Mouse (Mus musculus) embryonic facial prominence, embryonic 14.5 days (tissue): ENCODE measurements at regions not wholly inside any gene's neighbourhood (a gene's known extent, or its start where the extent isn't known, plus 50 kb on each side); places are given as distances from the start of the nearest gene placed in this dataset.

Experiments
- ATAC-seq: fragments of 200-750 bp; cut with Nextera tagmentation; 2 replicates; pipeline ENCODE4 v1.8.0; 2017; ENCODE audit warnings: low read depth, moderate number of reproducible peaks, moderate TSS enrichment
- DNase-seq: peaks from one replicate; pipeline ENCODE4 v3.0.0-alpha.2; 2015; ENCODE audit warnings: low spot score
- H3K27ac ChIP-seq: fragments of 300-500 bp; sonication (generic); replicated peaks from 2 replicates; pipeline ENCODE4 v1.5.1; 2014; ENCODE audit warnings: low read depth, mild to moderate bottlenecking, low read length, moderate library complexity
- H3K27me3 ChIP-seq: fragments of 300-500 bp; sonication (generic); replicated peaks from 2 replicates; pipeline ENCODE4 v1.6.1; 2014; ENCODE audit warnings: low read length; ENCODE audit not compliant: control insufficient read depth, insufficient read depth
- H3K36me3 ChIP-seq: fragments of 300-500 bp; sonication (generic); 2 replicates; pipeline ENCODE4 v1.6.1; 2014; ENCODE audit warnings: low read length, mixed read lengths; ENCODE audit not compliant: control insufficient read depth, insufficient read depth
- H3K4me1 ChIP-seq: fragments of 300-500 bp; sonication (generic); 2 replicates; pipeline ENCODE4 v1.6.1; 2014; ENCODE audit warnings: antibody characterized with exemption, low read length; ENCODE audit not compliant: control insufficient read depth, insufficient read depth
- H3K4me2 ChIP-seq: fragments of 300-500 bp; sonication (generic); 2 replicates; pipeline ENCODE4 v1.6.1; 2014; ENCODE audit warnings: low read depth, mild to moderate bottlenecking, low read length, moderate library complexity, mixed read lengths
- H3K4me3 ChIP-seq: fragments of 300-500 bp; sonication (generic); 2 replicates; pipeline ENCODE4 v1.5.1; 2014; ENCODE audit warnings: low read depth, mild to moderate bottlenecking, low read length
- H3K9ac ChIP-seq: fragments of 300-500 bp; sonication (generic); 2 replicates; pipeline ENCODE4 v1.6.1; 2014; ENCODE audit warnings: low read depth, mild to moderate bottlenecking, low read length, moderate library complexity, mixed read lengths
- H3K9me3 ChIP-seq: fragments of 300-500 bp; sonication (generic); 2 replicates; pipeline ENCODE4 v1.6.1; 2016; ENCODE audit warnings: low read length; ENCODE audit not compliant: control insufficient read depth
- WGBS: fragments of 180-500 bp; shearing (Covaris S2); extraction: QIAGEN DNeasy Blood & Tissue Kit; methylation state at CpG from one replicate; pipeline ENCODE4 v1.1.7; 2014; 5-methylcytosine and 5-hydroxymethylcytosine counted together

- no peak overlapping the region for H3K9ac ChIP-seq
- H3K4me3 ChIP-seq: no peak overlapping the region
- H3K4me2 ChIP-seq: no peak overlapping the region
- 61% methylated on average over 1 of the region's 1 CpGs for WGBS
- DNase-seq: no peak
- H3K9me3 ChIP-seq: peaks cover 2% of the 10 kb centered on the region; the same call in 1 of the 2 replicates
- no peak for ATAC-seq
- H3K27ac ChIP-seq: no peak overlapping the region
- no peaks in the 10 kb centered on the region for H3K36me3 ChIP-seq
- H3K27me3 ChIP-seq: no peaks in the 10 kb centered on the region
- peaks cover 20% of the 10 kb centered on the region for H3K4me1 ChIP-seq
Measured at GRCm38 (mm10) chr5:118351301-118351700, 106.3 kb downstream of the 2410131K14Rik start.

- H3K9ac ChIP-seq: no peak overlapping the region
- 94% methylated on average over 4 of the region's 4 CpGs for WGBS
- H3K27me3 ChIP-seq: no peaks in the 10 kb centered on the region
- no peak overlapping the region for H3K4me2 ChIP-seq
- no peaks in the 10 kb centered on the region for H3K36me3 ChIP-seq
- ATAC-seq: no peak
- peaks cover 20% of the 10 kb centered on the region for H3K4me1 ChIP-seq
- no peak overlapping the region for H3K4me3 ChIP-seq
- DNase-seq: no peak
- no peak overlapping the region for H3K27ac ChIP-seq
- peaks cover 2% of the 10 kb centered on the region; the same call in 1 of the 2 replicates for H3K9me3 ChIP-seq
Measured at GRCm38 (mm10) chr5:118352142-118352541, 107.1 kb downstream of the 2410131K14Rik start.

- Histone ChIP-seq H3K4me2 (no peak overlapping the region), H3K4me1 (peaks cover 20% of the 10 kb centered on the region), H3K27me3 (no peaks in the 10 kb centered on the region), H3K27ac (no peak overlapping the region), H3K4me3 (no peak overlapping the region), H3K9me3 (peaks cover 2% of the 10 kb centered on the region; the same call in 1 of the 2 replicates), H3K9ac (no peak overlapping the region), H3K36me3 (no peaks in the 10 kb centered on the region)
- DNase-seq (no peak), ATAC-seq (no peak)
- WGBS: 39% methylated on average over 6 of the region's 6 CpGs
Measured at GRCm38 (mm10) chr5:118353061-118353460, 108.0 kb downstream of the 2410131K14Rik start.

GRCm38 (mm10) chr5:118353689-118354088, 108.7 kb downstream of the 2410131K14Rik start:
- Histone ChIP-seq H3K9me3 (peaks cover 2% of the 10 kb centered on the region; the same call in 1 of the 2 replicates), H3K4me3 (no peak overlapping the region), H3K4me1 (peaks cover 20% of the 10 kb centered on the region), H3K4me2 (peak overlapping the region; percentile 19), H3K27ac (peak overlapping the region; percentile 24; the same call in 1 of the 2 replicates), H3K9ac (no peak overlapping the region), H3K27me3 (no peaks in the 10 kb centered on the region), H3K36me3 (no peaks in the 10 kb centered on the region)
- ATAC-seq: no peak
- WGBS: 16% methylated on average over 9 of the region's 9 CpGs
- DNase-seq: peak; percentile 61

GRCm38 (mm10) chr5:118354127-118354526, 109.1 kb downstream of the 2410131K14Rik start:
- ATAC-seq (no peak), DNase-seq (peak; percentile 44)
- Histone ChIP-seq H3K4me1 (peaks cover 20% of the 10 kb centered on the region), H3K4me3 (no peak overlapping the region), H3K4me2 (peak overlapping the region; percentile 19; the same call in 1 of the 2 replicates), H3K27me3 (no peaks in the 10 kb centered on the region), H3K9me3 (peaks cover 2% of the 10 kb centered on the region; the same call in 1 of the 2 replicates), H3K9ac (no peak overlapping the region), H3K36me3 (no peaks in the 10 kb centered on the region), H3K27ac (0 out of 2 replicates have a peak overlapping the region, but pooled peaks have one; percentile 61)
- 6% methylated on average over 5 of the region's 5 CpGs for WGBS

- no peak for ATAC-seq
- no peak overlapping the region for H3K9ac ChIP-seq
- peaks cover 2% of the 10 kb centered on the region; the same call in 1 of the 2 replicates for H3K9me3 ChIP-seq
- no peak overlapping the region for H3K4me2 ChIP-seq
- no peaks in the 10 kb centered on the region for H3K27me3 ChIP-seq
- DNase-seq: no peak
- H3K36me3 ChIP-seq: no peaks in the 10 kb centered on the region
- H3K27ac ChIP-seq: peak overlapping the region; percentile 61
- peaks cover 20% of the 10 kb centered on the region for H3K4me1 ChIP-seq
- whole genome bisulfite sequencing: 18% methylated on average over 3 of the region's 3 CpGs
- H3K4me3 ChIP-seq: no peak overlapping the region
Measured at GRCm38 (mm10) chr5:118354871-118355270, 109.8 kb downstream of the 2410131K14Rik start.

GRCm38 (mm10) chr5:118355287-118355686, 110.3 kb downstream of the 2410131K14Rik start:
- peaks cover 2% of the 10 kb centered on the region; the same call in 1 of the 2 replicates for H3K9me3 ChIP-seq
- H3K4me3 ChIP-seq: no peak overlapping the region
- peak overlapping the region; percentile 61 for H3K27ac ChIP-seq
- ATAC-seq (no peak), DNase-seq (no peak)
- H3K4me1 ChIP-seq: peaks cover 23% of the 10 kb centered on the region
- no peak overlapping the region for H3K9ac ChIP-seq
- H3K27me3 ChIP-seq: no peaks in the 10 kb centered on the region
- 46% methylated on average over 5 of the region's 5 CpGs for WGBS
- H3K4me2 ChIP-seq: no peak overlapping the region
- no peaks in the 10 kb centered on the region for H3K36me3 ChIP-seq

- no peaks in the 10 kb centered on the region for H3K27me3 ChIP-seq
- peak; percentile 85 for DNase-seq
- no peak overlapping the region for H3K4me2 ChIP-seq
- H3K4me1 ChIP-seq: peaks cover 28% of the 10 kb centered on the region
- no peak overlapping the region for H3K9ac ChIP-seq
- peak; percentile 35; the same call in 1 of the 2 replicates for ATAC-seq
- peak overlapping the region; percentile 61 for H3K27ac ChIP-seq
- H3K36me3 ChIP-seq: no peaks in the 10 kb centered on the region
- WGBS: 37% methylated on average over 11 of the region's 11 CpGs
- no peaks in the 10 kb centered on the region; the same call in 1 of the 2 replicates for H3K9me3 ChIP-seq
- H3K4me3 ChIP-seq: no peak overlapping the region
Measured at GRCm38 (mm10) chr5:118355691-118356337, 110.8 kb downstream of the 2410131K14Rik start.
